Mouse (Mus musculus): ENCODE measurements at regions not wholly inside any gene's neighbourhood (a gene's known extent, or its start where the extent isn't known, plus 50 kb on each side); places are given as distances from the start of the nearest gene placed in this dataset.

DNA sequence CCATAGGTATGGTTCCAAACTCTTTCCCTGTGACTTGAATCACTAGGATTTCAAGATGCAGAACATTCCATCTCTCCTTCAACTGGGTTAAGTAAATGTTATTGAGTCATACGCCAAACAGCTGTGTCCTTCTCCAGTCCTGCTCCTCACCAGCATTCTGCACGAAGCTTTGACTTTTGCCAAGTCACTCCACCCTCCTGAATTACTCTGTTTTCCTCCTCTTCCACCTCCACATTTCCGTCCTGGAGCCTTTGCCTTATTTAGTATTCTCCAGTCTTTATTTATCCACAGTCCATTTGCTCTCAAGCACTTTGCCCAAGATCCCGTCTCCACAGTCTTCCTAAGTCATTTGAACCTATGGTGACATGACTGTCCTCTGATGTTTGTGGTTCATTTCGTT lies 193.1 kb upstream of the Arhgap20 start:
- no peak overlapping the region for H3K4me3 ChIP-seq
- H3K27ac ChIP-seq: peak overlapping the region; percentile 31
- peak; percentile 17 for DNase-seq
- TF ChIP-seq CTCF (IDR thresholded peaks at IDR 0.05): no peak
- intact Hi-C loops (cut with DNase I): no loop called here

DNA sequence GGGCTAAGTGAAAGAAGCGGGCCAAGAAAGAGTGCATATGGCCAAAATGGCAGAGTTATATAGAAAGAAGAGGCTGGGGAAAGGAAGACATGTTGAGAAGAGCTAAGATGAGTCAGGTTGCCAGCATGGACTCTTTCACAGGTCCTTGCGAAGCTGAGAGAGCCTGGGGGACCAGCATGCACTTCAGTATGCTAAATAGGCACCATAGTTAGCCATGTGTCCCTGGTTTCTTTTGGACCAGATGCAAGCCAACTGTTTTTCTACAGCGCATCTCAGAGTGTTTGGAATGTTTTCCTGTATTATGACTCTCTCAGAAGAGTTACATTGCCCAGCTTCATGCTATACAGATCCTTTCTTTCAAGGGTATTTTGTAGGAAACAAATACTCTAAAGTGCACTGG lies 183.5 kb upstream of the Arhgap20 start:
- intact Hi-C loops (cut with DNase I): no loop called here
- TF ChIP-seq CTCF (IDR thresholded peaks at IDR 0.05): no peak
- no peak for DNase-seq
- no peak overlapping the region for H3K4me3 ChIP-seq
- no peak overlapping the region for H3K27ac ChIP-seq

DNA sequence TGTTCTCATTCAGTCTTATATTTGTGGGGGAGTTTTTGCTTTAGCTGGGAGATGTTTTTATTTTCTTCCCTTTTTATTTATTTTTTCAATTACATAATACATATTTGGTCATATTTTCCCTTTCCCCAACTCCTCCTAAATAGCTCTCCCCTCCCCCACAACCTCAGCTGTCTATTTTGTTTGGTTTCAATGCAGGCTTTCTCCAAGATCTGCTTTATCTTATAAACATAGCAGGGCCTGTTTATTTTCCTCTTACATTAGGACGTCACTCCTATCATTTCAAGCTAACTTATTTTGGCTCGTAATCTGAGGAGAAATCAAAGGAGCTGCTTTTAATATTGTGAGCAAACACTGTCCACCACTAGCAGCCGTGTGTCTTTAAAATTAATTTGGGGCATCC lies 171.4 kb upstream of the Arhgap20 start:
- no peak overlapping the region for H3K27ac ChIP-seq
- H3K4me3 ChIP-seq: no peak overlapping the region
- no peak for DNase-seq
- intact Hi-C loops (cut with DNase I): no loop called here
- no peak for TF ChIP-seq CTCF (IDR thresholded peaks at IDR 0.05)

DNA sequence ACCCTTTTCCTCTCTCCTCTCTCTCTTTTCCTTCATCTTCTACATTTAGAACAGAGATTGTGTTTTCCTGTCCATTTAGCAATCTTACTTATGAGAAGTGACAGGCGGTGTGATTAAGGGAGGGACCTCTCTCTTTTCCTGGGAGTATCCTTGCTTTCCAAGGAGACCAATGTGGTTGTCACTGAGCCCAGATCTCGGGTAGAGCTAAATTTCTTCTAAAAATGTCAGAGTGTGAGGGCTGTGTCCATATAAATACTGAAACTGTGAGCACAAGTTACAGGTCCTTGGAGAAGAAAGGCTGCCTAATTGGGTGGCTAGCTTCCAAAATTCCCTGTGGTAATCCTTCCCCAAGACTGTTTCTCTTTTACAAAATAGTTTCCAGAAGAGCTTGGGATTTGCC lies 166.4 kb upstream of the Arhgap20 start:
- Histone ChIP-seq H3K27ac (peak overlapping the region; percentile 20), H3K4me3 (no peak overlapping the region)
- DNase-seq: peak; percentile 26
- intact Hi-C loops (cut with DNase I): no loop called here
- TF ChIP-seq CTCF (IDR thresholded peaks at IDR 0.05): no peak

DNA sequence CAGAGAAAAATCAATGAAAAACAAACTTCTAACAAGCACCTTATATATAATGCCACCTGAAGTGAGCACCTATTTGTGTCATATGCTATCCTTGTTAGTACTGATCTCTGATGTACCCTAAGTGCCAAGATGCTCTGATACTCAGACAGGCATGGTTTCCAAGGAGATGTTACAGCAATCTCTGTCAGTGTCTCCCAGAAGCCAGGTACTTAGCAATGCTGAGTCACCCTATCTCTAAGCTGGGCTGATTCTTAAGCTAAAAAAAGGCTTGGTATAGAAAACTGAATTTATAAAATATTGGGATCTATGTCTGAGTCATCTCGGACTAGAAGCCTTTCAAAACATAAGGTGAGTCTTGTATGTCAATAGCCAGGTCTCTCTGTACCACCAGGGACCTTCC lies 157.0 kb upstream of the Arhgap20 start:
- intact Hi-C loops (cut with DNase I): no loop called here
- no peak for TF ChIP-seq CTCF (IDR thresholded peaks at IDR 0.05)
- no peak for DNase-seq
- Histone ChIP-seq H3K4me3 (no peak overlapping the region), H3K27ac (no peak overlapping the region)

DNA sequence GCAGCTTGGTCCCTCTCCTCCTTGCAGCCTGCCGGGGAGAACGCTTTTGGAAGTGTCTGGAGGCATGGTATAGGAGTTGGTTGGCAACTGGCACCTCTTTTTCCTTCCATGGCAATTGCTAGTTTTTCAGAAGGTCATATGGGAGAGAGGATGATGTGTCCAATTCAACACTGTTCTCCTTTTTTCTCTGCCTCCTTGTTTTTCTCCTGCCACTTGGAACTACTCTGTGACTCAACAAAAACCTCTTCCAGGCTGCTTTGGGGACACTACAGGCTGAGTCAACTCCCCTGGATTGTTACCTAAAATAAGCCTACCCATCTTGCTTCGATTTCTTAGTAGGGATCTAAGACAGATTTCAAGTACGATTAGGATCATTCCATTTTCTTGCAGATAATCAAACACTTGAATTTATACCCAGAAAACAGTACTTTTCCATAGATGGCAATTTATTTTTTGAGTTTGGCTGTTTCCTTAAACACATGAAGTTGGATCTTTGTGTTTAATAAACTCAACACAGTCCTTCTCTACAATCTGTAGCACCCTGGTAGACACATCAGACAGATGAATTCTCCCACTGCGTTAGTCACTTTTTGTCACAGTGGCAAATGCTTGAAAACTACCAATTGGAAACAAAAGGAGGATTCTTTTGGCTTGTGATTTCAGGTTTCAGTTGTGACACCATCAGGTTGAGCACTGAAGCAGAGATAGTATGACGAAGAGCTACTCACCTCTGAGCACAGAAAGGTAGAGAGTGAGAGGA lies 156.3 kb upstream of the Arhgap20 start:
- TF ChIP-seq CTCF (IDR thresholded peaks at IDR 0.05): no peak
- intact Hi-C loops (cut with DNase I): no loop called here
- H3K4me3 ChIP-seq: no peak overlapping the region

DNA sequence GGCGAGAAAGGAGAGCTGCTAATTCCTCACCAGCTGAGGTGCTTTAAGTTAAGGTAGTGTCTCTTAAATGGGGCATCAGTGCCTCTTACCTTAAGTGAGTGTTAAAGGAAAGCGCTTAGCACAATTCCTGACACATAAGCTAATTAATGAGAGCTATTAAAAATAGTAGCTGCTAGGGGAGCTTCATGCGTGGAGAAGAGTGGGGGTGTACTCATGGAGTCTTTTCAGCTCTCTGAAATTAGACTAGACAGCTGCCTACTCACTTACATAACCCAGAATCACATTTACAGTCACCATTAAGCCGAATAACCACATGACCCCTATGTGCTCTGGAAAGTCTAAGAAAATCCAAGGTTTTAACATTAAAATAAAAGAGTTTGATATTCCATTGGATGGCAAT lies 139.0 kb upstream of the Arhgap20 start:
- Histone ChIP-seq H3K4me3 (no peak overlapping the region), H3K27ac (no peak overlapping the region)
- intact Hi-C loops (cut with DNase I): no loop called here
- no peak for TF ChIP-seq CTCF (IDR thresholded peaks at IDR 0.05)
- no peak for DNase-seq

More for the DNA sequence above, 156.3 kb upstream of the Arhgap20 start:
- no peak overlapping the region for H3K27ac ChIP-seq
- no peak for DNase-seq

DNA sequence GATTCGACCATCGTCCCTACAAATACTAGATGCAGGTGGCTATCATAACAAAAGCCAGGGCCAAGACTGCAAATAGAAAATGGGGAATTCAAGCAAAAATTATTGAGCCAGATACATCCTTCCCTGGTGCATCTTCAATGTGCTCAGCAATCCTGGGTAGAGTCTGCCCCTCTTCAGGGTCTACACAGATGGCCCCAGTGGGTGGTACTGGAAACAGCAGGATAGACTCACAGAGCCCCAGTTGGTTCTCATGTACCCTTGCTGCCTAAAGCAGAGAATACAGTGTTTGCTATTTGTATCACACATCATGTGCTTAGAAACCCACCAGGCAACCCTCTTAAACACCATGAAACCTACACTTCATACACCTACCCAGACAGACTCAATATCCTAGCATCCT lies 129.0 kb upstream of the Arhgap20 start:
- intact Hi-C loops (cut with DNase I): no loop called here
- no peak overlapping the region for H3K4me3 ChIP-seq
- DNase-seq: no peak
- TF ChIP-seq CTCF (IDR thresholded peaks at IDR 0.05): no peak
- no peak overlapping the region for H3K27ac ChIP-seq

DNA sequence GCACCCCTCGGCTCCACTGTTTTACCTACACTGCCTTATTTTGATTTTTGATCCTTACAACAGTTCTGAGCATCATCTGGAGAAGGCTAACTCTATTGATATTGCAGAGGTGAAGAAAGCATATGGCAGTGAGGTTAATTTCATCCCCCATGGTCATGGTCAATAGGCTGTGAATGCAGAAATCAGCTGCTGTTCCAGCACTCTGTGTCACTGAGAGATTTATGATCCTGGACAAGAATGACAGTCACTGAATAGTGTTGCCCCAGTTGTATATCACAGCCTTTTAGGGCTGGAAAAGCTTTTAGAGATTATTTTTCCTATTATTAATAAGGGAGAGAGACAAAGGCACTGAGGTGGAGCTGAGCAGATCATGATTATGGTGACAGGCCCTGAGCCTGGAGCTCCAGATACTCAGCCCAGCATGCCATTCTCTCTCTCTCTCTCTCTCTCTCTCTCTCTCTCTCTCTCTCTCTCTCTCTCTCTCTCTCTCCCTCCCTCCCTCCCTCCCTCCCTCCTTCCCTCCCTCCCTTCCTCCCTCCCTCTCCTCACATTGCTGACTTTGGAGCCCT lies 128.5 kb upstream of the Arhgap20 start:
- no peak overlapping the region for H3K4me3 ChIP-seq
- intact Hi-C loops (cut with DNase I): no loop called here
- TF ChIP-seq CTCF (IDR thresholded peaks at IDR 0.05): no peak
- DNase-seq: no peak
- H3K27ac ChIP-seq: no peak overlapping the region

DNA sequence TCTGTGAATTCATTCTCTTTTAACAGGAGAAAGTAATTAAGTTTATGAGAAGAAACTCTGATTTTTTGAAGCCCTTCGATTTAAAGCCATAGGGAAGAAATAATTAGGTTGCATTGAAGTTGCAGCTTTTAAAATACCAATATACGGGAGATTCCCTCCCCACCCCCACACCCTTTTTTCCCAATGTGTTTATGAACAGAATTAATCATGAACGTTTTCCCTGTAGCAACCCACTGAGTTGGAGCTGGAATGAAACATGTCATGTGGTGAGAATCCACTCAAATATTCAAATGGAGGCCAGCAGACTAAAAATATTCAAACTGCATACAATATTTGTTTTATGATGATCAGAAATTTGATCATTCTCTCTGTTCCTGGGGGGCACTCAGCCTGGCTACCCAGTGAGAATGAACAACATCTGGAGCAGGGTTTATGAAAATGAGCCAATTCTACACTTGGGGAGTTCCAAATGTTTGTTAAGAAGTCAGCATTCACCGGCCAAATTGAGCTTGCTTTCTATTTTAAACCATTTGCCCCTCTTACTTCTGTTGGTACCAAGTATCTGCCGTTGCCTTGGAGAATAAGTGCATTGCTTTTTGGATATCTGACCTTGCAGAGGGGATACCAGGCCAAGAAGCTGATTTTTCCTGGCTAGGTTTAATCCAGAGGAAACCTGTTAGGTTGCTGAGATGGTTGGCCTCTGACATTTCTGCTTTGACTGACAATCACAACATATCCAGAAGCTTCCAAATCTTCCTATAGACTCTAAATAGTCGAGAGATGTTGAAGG lies 127.8 kb upstream of the Arhgap20 start:
- intact Hi-C loops (cut with DNase I): no loop called here
- DNase-seq: no peak
- TF ChIP-seq CTCF (IDR thresholded peaks at IDR 0.05): no peak
- Histone ChIP-seq H3K27ac (no peak overlapping the region), H3K4me3 (no peak overlapping the region)

DNA sequence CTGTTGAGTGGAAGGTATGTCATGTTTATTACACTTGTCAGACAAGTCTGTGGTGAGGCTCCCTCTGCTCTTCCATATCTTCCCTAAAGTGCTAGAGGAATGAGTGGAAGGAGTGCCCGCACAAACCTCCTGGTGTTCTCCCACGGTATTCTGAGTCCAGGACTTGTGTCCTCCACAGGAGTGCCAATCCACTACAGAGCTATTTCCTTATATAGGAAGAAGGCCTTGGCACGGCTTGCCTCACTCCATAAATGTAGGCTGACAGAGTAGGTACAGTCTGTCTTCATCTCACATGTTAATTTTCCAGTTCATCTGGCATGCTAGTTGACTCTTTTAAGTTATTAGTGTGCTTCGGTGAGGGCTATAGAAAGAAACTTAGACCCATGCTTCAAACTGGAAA lies 123.4 kb upstream of the Arhgap20 start:
- no peak for DNase-seq
- intact Hi-C loops (cut with DNase I): no loop called here

DNA sequence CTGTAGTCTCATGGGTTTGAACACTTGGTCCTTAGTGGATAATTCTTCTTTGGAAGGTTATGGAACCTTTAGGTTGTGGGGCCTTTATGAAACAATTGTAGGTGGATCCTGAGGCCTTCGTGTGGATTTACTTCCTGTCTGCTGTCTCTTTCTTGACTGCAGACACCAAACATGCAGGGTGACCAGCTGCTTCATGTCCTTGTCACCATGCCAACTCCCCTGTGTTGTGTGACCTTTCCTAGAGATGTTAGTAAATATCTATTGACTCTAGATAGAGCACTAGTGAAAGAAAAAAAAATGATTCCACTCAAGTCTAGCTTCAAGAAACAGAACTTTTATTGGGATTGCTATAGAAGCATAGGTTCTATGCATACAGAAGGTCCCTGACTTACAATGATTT lies 119.7 kb upstream of the Arhgap20 start:
- intact Hi-C loops (cut with DNase I): no loop called here
- Histone ChIP-seq H3K4me3 (no peak overlapping the region), H3K27ac (no peak overlapping the region)
- DNase-seq: no peak
- TF ChIP-seq CTCF (IDR thresholded peaks at IDR 0.05): no peak

More for the DNA sequence above, 123.4 kb upstream of the Arhgap20 start:
- Histone ChIP-seq H3K4me3 (no peak overlapping the region), H3K27ac (no peak overlapping the region)
- no peak for TF ChIP-seq CTCF (IDR thresholded peaks at IDR 0.05)

Data from gastrocnemius, adult 2 months (tissue).